Mouse (Mus musculus) large intestine, adult 2 months (tissue): ENCODE measurements around the gene Dnah12. TPM values are rescaled to one million over a fixed set of nuclear protein-coding genes. Genes with fewer than 3 reads are reported as not detected.
A peak's percentile ranks its signal among the peaks of the same experiment; 100 is the strongest.
"Not testable (repeated sequence)": the region's sequence is repeated elsewhere in the genome, so short reads cannot be mapped to it uniquely, and the experiment has no call there.

Source experiments
- DNase-seq: peaks from one replicate; pipeline ENCODE4 v3.0.0-alpha.2; 2012; ENCODE audit warnings: low read depth, low spot score
- WGBS: fragments of 180-500 bp; shearing (Covaris S2); methylation state at CpG from one replicate; pipeline ENCODE4 v1.1.7; 2018; 5-methylcytosine and 5-hydroxymethylcytosine counted together
- polyA plus RNA-seq: library from polyadenylated mRNA; depleted of rRNA; stranded (reverse); fragments of >200 nt; gene quantifications from 2 replicates; pipeline ENCODE4 v1.2.3, GENCODE M21; 2012; rRNA removed

Gene Dnah12
- not detected in 2 replicates for polyA plus RNA-seq

DNA sequence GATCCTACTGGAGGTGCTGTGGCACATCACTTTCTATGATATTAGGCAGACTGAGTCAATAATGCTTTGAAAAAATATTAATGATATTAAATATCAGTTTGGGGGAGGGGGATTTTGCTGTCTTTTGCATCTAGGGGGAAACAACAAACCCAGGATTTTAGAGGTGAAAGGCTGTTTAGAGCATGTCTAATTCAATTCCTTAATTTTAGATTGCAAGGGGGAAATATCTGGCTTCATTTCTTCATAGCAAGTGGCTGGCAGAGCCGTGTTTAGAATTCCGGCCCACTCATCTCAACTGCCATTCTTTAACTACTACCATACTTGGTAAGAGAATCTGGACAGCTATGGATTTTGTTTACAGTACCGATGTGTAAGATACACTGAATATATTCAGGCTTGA lies at the start of gene Dnah12:
Dnah12 (plus strand) TSS at position 301 of the 400 bp plus-strand sequence.
- no peak for DNase-seq
- 77% methylated on average over 3 of the region's 3 CpGs for WGBS

DNA sequence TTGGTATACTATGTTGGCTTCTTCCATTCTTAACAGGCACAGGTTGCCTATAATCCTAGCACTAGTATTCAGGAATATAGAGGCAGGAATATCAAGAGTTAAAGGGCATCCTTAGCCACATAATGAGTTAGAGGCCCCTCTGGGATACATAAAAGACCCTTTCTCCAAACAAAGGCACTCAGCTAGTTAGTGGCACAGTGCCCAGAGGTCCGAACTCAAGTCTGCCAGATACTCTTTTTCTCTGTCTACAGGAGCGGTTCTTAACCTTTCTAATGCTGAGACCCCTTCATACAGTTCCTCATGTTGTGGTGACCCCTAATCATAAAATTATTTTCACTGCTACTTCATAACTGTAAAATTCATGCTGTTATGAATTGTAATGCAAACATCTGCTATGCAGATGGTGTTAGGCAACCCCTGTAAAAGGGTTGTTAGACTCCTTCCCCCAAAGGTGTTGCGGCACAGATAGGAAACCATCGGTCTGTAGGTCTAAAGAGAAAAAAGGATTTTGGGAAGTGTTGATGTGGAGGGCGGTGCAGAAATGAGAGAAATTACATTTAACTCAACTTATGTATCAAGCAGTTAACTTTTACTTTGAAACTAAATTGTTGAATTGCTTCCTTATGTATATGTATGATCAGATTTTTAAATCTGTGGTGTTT lies 47.0 kb upstream of the Dnah12 start:
- 64% methylated on average over 5 of the region's 5 CpGs for WGBS
- DNase-seq, result no peak

DNA sequence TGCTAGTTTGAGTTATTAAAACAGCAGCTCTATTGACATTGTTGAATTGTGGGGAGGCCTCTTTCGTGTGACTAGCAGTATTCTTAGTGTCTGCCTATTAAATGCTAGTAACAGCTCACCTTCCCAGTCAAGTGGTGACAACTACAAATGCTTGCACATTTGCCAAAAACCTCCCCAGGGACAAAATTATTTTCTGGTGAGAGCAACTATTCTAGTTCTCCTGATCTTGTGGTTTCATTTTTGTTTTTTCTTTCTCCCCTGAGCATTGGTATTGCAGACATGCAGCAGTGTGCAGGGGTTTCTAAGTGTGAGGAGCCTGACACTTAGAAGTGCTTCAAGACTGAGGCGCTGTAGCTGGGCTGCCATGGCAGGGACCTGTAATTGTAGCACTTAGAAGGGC lies 45.3 kb upstream of the Dnah12 start:
- no peak for DNase-seq
- WGBS, result 71% methylated on average over 2 of the region's 2 CpGs

DNA sequence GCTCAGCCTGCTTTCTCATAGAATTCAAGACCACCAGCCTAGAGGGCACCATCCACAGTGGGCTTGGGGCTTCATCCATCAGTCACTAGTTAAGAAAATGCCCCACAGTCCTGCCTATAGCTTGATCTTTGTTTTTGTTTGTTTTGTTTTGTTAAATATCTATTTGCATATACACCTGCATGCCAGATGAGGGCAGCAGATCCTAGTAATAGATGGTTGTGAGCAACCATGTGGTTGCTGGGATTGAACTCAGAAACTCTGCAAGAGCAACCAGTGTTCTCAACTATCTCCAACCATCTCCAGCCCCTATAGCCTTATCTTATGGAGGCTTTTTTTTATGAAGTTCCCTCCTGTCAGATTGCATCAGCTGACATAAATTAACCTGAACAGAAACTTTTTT lies 41.2 kb upstream of the Dnah12 start:
- no peak for DNase-seq

DNA sequence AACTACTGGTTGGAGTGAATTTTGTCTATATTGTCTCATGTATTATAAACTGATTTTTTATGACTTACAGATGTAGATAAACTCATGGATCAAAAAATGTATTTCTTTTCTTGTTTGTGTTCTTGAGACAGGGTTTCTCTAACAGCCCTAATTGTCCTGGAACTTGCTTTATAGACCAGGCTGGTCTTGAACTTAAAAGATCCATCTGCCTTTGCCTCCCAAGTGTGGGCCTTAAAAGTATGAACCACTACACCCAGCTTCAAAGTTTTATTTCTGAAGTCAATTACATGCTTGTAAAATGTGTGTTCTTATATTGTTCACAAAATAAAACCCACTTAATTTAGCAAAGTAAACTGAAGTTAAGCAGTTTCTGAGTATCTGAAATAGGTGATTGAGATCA lies 34.9 kb upstream of the Dnah12 start:
- no peak for DNase-seq

DNA sequence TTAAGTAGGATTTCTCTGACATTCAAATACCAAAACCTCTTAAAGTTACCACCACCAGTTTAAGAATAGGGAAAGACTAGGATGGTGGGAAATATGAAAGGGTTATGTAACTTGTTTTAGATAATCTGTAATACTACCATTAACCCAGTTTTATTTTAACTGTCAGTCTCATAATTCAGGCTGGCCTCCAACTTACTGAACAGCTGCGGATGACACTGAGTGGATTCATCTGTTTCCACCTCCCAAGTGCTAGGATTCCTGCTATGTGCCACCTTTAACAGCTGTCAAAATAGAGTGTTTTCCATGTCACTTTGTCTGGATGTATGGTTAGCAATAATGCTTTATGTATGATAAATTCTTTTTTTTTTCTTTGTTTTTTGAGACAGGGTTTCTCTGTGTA lies 32.8 kb upstream of the Dnah12 start:
- 90% methylated on average over 1 of the region's 1 CpGs for WGBS
- no peak for DNase-seq

DNA sequence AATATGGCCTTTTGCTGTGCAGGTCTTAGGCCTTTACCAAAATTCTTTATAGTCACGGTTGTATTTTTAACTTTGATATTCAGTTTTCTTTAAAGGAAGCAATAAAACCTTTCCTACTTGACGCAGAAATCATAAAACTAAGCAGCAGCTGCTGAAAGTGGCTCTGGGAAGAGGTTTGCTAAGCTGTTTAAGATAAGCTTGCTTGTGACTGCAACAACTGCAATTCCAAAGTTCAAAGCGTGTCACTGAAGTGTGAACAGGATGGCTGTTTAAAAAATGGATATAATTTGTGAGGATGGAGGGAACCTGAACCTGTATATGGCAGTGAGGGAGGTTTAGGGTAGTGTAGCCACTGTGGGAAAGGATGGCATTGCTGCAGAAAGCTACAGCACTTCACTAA lies 31.1 kb upstream of the Dnah12 start:
- DNase-seq, result no peak
- WGBS, result 26% methylated on average over 3 of the region's 3 CpGs

DNA sequence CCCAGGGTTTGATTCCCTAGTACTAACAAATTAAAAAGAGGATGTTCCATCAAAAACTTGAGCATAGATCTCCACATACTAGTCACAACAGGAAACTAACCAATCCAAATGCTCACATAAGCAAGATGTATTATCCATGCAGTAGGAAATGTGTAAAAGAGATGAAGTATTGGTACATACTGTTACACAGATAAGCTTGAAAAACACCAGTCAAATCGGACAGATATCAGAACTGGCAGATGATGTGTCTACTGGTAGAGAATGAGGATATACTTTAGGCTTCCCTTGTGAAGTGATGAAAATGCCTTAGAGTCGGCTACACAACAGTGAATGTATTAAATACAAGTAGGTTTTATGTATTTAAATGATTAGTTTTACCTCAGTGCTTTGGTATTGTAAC lies 30.6 kb upstream of the Dnah12 start:
- no peak for DNase-seq
- WGBS, result 60% methylated on average over 2 of the region's 2 CpGs

DNA sequence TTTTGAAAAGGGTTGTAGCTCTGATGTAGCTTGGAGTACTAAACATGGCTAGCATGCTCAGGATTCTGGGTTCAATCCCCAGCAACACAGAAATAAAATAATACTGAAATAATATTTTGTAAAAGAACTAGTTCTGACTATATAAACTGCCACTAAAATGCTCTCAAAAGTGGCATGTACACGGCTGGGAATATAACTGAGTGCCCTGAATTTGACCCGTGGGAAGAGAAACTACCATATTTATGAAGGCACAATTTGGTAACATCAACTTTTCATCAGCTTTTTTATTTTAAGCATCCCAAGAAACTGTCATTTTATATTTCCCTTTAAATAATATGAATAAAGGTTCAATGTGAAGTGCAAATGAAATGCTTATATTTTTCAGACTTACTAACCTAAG lies 29.2 kb upstream of the Dnah12 start:
- DNase-seq, result no peak
- 80% methylated on average over 2 of the region's 2 CpGs for WGBS

DNA sequence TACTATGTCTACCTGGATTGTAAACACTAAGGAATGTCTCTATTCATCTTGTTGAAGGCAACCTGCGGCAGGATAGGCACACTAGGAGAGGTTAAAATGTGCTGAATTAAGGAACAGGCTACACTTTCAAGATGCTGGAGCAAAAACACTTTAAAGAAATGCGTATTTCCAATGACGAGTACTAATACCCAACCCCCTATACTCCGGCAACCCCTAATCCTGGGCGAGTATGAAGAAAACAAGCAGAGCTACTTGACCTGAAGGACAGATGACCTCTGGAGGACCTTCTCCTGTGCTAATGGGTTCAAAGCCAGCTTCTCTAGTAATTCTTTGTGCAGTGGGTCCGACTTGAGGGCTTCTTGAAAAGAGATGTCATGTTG lies 25.1 kb upstream of the Dnah12 start:
- 6% methylated on average over 6 of the region's 6 CpGs for WGBS
- no peak for DNase-seq

DNA sequence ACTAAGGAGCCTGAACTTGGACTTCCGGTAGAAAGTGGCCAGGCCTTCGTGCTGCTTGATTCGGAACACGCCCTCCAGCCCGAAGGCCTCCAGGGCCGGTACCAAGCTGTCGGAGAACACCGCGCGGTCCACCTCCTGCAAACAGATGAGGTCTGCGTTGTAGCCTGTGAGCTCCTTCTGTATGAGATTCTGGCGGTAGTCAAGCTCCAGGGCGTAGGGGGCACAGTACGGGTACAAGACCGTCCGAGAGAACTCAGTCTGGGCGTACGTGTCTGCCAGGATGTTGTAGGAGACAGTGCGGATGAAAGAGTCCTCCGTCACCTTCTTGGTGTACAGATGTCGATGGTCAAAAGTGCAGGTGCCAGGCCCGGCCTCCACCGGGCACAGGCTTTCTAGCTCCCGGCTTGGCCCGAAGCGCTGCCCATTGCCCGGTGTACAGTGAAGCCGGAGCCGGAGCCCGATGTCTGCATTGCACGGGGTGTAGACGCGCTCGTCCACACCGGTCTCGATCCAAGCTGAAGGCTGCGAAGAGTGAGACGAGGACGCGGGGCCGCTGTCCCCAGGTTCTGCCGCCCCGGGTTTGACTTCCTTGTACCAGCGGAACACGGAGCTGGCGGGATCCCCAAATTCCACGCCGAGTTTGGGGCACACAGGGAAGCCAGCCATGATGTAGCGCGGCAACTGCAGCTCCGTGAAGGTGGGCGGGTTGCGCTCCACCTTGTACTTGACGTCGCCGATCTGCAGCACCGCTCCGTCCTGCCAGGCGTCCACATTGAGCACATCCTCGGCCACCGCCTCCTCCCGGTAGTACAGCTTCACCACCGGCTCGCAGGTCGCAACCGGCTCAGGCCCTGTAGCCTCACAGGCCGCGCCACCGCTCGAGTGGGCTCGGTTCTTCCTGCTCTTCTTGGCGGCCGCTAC lies 24.4 kb upstream of the Dnah12 start:
- WGBS, result under 1% methylated on average over 73 of the region's 73 CpGs
- no peak for DNase-seq

DNA sequence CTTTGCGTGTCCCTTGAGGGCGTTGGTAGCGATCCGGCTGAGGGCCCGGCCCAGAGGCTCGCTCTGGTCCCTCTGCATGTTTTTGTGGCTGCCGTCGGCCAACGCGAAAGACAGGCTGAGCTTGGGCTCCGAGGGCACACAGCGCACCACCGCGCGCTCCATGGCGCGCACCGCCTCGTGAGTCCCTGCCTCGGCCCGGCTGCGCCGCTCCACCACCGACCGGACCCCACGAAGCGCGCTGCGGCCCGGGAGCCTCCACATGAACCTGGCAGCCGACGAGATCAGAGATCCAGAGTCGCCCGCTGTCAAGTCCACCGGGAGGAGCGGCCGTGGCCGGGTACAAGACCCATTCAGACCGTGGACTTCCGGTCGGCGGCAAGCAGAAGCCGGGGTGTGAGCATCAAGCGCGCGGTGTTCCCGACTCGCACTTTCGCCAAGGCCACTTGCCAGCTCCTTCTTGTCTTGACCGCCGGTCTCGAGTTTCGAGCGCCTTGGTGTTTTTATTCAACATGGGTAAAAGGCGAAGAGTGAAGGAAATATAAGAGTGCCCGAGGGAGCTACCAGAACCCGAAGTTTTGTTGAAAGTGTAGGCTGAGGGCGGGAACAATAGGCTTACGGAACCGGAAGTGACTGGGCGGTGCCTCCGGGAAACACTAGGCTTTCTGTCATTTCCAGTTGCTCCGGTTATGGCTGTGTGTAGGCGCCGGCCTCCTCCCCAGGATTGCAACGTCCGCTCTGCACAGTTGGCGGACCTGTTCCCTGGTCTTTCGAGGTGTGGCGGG lies 23.6 kb upstream of the Dnah12 start, which contains the start of gene Pde12:
Pde12 (minus strand) TSS at position 592 of the 782 bp plus-strand sequence.
- WGBS, result under 1% methylated on average over 68 of the region's 70 CpGs
- peak; percentile 82 for DNase-seq

DNA sequence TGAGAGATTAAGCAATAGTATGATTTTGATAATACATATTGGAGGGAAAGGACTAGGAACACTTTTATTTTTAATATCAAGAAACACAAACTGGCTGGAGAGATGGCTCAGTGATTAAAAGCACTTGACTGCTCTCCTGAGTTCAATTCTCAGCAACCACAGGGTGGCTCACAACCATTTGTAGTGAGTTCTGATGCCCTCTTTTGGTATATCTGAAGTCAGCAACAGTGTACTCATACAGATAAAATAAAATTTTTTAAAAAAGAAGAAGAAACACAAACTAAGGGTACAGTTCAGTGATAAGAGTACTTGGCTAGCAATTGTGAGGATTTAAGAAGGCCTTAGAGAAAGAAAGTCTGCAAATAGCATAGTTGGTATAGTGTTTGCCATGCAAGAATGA lies 22.1 kb upstream of the Dnah12 start:
- no peak for DNase-seq

DNA sequence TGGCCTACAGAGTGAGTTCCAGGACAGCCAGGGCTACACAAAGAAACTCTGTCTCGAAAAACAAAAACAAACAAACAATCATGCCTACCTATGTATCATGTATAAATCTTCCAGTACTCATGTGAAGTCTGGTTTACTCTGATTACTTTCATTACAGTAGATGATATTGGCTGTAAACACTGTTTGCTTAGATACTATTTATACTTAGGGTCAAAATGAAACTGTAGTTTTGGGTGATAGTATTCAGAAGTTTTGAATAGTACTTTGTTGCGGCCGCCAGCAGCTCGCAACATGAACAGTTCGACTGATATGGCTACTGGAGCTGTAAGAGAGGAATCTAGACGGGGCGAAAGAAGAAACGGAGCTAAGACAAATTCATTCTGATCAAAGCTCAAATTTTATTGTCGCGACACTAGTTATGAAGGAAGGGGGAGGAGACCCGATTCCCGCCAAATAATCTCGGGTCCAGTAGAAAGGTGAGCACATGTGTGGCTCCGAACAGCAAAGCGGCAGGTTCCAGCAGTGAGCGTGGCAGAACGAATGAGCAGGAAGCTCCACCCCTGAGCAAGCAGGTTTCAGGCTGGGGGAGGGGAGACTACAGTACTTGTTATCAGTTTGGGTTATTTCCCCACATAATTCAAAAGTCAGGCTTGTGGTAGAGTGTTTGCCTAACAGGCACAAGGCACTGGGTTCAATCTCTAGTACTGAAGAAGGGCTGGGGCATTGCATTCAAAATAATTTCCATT lies 21.0 kb upstream of the Dnah12 start:
- not testable (repeated sequence) for DNase-seq
- WGBS, result 38% methylated on average over 17 of the region's 17 CpGs

DNA sequence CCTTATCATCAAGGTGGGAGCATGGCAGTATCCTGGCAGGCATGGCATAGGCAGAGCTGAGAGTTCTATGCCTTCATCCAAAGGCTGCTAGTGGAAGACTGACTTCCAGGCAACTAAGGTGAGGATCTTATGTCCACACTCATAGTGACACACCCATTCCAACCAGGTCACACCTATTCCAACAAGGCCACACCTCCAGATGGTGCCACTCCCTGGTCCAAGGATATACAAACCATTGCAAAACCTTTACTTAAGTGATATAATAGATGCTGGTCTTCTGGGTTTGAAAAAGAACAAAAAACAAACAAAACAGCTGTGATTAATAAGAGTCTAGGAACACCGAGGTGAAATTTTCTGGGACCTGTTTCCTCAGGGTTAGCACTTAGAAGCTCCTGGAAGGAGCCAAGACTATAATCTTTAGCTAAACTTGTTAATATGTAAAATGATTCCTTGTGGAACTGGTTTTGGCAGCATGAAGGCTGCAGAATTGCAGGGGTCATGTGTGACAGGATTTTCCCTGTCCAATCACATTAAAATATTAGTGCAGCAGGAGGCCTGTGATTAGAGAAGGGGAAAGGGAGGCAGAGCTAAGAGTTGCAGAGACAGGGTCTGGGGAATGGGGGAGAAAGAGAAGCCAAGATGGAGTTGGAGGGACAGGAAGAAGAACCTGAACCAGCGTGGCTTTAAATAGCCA lies 18.5 kb upstream of the Dnah12 start:
- not testable (repeated sequence) for DNase-seq
- 41% methylated on average over 2 of the region's 2 CpGs for whole genome bisulfite sequencing

DNA sequence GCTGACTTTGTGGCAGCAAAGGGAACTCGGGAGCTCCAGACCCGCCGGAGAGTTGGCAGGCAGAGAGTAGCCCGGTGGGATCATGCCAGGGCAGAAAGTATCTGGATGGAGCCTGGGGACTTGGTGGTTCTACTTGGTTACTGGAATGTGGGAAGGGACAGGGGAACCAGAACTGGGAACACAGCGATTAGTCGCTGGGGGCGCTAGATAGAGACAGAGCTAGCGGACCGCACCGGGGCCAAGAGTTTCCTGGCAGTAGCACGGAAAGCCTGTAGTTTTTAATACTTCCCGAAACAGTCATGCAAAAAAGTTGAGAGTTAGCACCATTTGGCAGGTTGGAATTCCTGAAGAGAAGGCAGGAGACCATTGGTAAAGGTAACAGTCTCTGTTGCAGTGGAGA lies 17.7 kb upstream of the Dnah12 start:
- DNase-seq, result no peak
- 39% methylated on average over 12 of the region's 12 CpGs for WGBS

DNA sequence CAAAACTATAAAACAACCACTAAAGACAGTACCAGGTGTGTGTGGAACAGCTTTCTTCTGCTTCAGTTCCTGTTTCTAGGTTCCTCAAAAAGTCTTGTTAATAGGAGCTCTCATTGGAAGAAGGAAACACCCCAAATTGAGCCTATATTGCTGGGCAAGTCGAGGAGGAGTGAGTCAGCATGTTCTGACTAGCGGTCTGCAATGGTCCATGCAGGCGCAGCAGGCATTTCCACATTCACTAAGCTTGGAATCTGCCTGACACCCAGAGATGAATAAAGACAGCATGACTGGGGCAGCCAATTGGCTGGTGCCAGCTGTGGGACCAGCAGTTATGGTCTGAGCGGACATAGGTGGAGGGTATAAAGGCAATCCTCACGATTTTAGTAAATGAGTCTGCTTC lies 17.3 kb upstream of the Dnah12 start:
- 74% methylated on average over 5 of the region's 5 CpGs for WGBS

DNA sequence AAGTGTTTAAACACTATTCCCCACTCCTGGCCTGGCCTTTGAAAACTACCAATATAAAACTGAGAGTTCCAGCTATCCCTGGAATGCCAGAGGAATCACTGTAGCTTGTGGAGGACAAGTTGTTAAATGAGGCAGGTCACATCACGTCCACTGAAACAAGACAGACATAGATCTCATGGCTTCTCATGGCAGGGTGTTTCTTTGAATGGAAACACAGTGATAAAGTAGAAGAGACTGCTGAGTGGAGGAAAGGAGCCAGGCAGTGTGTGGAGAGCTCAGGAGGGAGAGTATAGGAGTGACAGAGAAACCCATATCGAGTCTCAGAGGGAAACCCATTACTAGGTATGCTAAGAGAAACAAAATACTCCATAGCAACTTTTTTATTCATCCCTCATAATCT lies 2.3 kb upstream of the Dnah12 start:
- 37% methylated on average over 2 of the region's 2 CpGs for WGBS
- no peak for DNase-seq

More for the DNA sequence above, 17.3 kb upstream of the Dnah12 start:
- DNase-seq, result no peak

DNA sequence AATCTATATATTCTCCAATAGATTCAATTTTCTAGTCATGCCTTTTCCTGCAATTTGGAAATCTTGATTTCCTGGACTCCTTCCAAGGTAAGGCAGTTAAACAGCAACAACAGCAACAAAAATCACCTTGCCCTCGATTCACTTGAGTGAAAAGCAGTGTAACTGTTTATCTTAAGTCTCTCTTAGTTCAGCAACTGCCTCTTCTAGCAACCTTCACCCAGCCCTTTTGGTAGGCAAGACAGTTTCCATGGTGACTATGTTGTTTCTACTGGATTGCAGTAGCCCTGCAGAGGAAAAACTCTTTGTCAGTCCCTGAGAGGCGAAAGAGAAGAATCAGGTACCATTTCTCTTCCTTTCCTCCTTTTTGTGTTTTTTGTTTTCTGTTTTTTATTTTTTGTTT lies 1.7 kb upstream of the Dnah12 start:
- 29% methylated on average over 2 of the region's 2 CpGs for WGBS
- no peak for DNase-seq
